Mouse (Mus musculus): ENCODE results near the gene Gm3542. TPM values are rescaled to one million over a fixed set of nuclear protein-coding genes. Genes with fewer than 3 reads are reported as not detected.

The Gm3542 gene
- polyA plus RNA-seq (2021; fragmentation: Nextera tagmentation), result not detected in 2 replicates
- long read RNA-seq, experiment 1, result 0 reads
- long read RNA-seq, experiment 2, result 0 reads

GRCm38 (mm10) chr14:5334828-5335227 lies at the start of gene Gm3542:
Gm3542 (minus strand) TSS chr14:5334928.

Other genes starting within 250 kb of the Gm3542 start
- gene Gm8279, start 203.4 kb downstream of the Gm3542 start, polyA plus RNA-seq (2021; fragmentation: Nextera tagmentation), result not detected in 2 replicates
- gene Gm3317, start 170.4 kb downstream of the Gm3542 start, polyA plus RNA-seq (2021; fragmentation: Nextera tagmentation), result not detected in 2 replicates
- not detected in 2 replicates for gene Gm8271, start 149.1 kb downstream of the Gm3542 start, polyA plus RNA-seq (2021; fragmentation: Nextera tagmentation)
- not detected in 2 replicates for gene Gm3526, start 74.3 kb downstream of the Gm3542 start, polyA plus RNA-seq (2021; fragmentation: Nextera tagmentation)
- not detected in 2 replicates for gene Gm3500, start 54.1 kb upstream of the Gm3542 start, polyA plus RNA-seq (2021; fragmentation: Nextera tagmentation)
- gene Gm3194, start 120.5 kb upstream of the Gm3542 start, polyA plus RNA-seq (2021; fragmentation: Nextera tagmentation), result 0.26 and 0.49 TPM in 2 replicates
- not detected in 2 replicates for gene Gm8246, start 142.9 kb upstream of the Gm3542 start, polyA plus RNA-seq (2021; fragmentation: Nextera tagmentation)
- gene Gm3187, start 149.3 kb upstream of the Gm3542 start, polyA plus RNA-seq (2021; fragmentation: Nextera tagmentation), result not detected in 2 replicates
- gene Gm3488, start 166.7 kb upstream of the Gm3542 start, polyA plus RNA-seq (2021; fragmentation: Nextera tagmentation), result 0.79 and 1.3 TPM in 2 replicates
- gene Gm3532, start 203.6 kb upstream of the Gm3542 start, polyA plus RNA-seq (2021; fragmentation: Nextera tagmentation), result not detected in 2 replicates